Mouse (Mus musculus): Measurements from ENCODE around the gene Tanc1. TPM values are rescaled to one million over a fixed set of nuclear protein-coding genes. Genes with fewer than 3 reads are reported as not detected.
"Not testable (repeated sequence)": the region's sequence is repeated elsewhere in the genome, so short reads cannot be mapped to it uniquely, and the experiment has no call there.

Tanc1 gene
- total RNA-seq, 2 experiments from 2014 or later = 12.5 to 13.1 TPM

DNA sequence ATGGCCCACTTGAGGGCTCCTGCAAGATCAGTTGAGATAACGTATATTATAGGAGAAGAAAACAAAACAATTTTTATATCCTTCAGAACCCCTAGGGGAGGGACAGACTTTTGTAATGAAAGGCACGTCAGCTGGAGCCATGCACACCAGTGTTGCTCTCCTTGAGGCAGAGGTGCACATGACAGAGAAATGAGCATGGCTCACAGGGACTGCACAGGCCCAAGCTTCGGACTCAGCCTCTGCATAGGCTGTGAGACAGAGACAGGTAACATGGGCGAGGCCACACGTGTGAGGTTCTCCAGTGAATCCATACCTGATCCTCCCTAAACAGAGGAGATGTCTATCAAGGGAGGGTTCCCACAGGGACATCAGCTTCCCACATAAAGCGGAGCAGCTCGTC, 217.9 kb downstream of the Tanc1 start:
- no peak for DNase-seq (ENCODE audit: extremely low spot score in 1 of 2, low spot score in 2 of 2)
- intact Hi-C loops (cut with DNase I) = no loop called here

GRCm38 (mm10) chr2:59830151-59830550, 218.3 kb downstream of the Tanc1 start:
- DNase-seq (ENCODE audit: extremely low spot score in 1 of 2, low spot score in 2 of 2) = peak in 1 of 2 experiments; percentile 43
- intact Hi-C loops (cut with DNase I) = no loop called here

- no peak for DNase-seq (ENCODE audit: extremely low spot score in 1 of 2, low spot score in 2 of 2)
- intact Hi-C loops (cut with DNase I) = no loop called here
Measured at GRCm38 (mm10) chr2:59830940-59831339, 219.1 kb downstream of the Tanc1 start.

DNA sequence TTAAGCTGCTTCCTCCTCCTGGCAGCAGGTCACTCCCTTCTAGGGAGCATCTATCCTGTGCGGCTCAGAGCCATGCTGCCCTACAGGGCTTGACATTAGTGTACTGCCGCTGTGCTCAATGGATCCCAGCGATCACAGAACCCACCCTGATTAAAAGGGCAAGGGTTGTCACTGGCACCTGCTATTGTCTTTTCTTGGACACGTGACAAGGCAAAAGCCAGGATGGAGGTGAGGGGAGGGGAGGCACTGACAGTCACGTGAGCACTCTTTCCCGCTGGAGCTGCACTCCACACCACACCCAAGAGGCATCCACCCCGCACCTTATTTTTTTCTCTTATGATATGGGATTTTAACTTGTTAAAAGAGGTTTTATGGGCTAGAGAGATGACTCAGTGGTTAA, 220.0 kb downstream of the Tanc1 start:
- no peak for DNase-seq (ENCODE audit: extremely low spot score in 1 of 2, low spot score in 2 of 2)
- intact Hi-C loops (cut with DNase I) = no loop called here

- DNase-seq (ENCODE audit: extremely low spot score in 1 of 2, low spot score in 2 of 2) = peak in 1 of 2 experiments; percentile 77
- intact Hi-C loops (cut with DNase I) = no loop called here
Measured at GRCm38 (mm10) chr2:59838825-59839224, 227.0 kb downstream of the Tanc1 start.

GRCm38 (mm10) chr2:59839755-59840154, 227.9 kb downstream of the Tanc1 start:
- intact Hi-C loops (cut with DNase I) = no loop called here
- no peak for DNase-seq (ENCODE audit: extremely low spot score in 1 of 2, low spot score in 2 of 2)

DNA sequence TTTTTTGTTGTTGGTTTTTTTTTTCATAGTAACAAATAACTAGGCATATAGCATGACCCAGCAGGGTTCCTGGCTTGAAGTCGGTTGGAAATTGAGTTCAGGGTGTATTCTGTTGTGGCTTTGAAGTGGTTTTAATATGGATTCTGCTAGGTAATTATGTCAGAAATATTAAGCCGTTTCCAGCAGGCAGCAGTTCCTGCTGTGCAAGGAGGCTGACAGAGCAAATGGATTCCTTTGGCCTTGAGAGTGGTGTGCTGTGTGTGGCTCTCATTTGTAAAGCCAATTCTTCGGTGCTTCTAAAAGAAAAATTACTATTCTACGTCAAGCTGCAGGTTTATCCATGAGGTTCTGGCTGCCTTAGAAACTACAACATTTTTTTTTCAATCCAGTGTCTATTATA, 228.3 kb downstream of the Tanc1 start:
- intact Hi-C loops (cut with DNase I) = no loop called here
- DNase-seq (ENCODE audit: extremely low spot score in 1 of 2, low spot score in 2 of 2) = no peak

DNA sequence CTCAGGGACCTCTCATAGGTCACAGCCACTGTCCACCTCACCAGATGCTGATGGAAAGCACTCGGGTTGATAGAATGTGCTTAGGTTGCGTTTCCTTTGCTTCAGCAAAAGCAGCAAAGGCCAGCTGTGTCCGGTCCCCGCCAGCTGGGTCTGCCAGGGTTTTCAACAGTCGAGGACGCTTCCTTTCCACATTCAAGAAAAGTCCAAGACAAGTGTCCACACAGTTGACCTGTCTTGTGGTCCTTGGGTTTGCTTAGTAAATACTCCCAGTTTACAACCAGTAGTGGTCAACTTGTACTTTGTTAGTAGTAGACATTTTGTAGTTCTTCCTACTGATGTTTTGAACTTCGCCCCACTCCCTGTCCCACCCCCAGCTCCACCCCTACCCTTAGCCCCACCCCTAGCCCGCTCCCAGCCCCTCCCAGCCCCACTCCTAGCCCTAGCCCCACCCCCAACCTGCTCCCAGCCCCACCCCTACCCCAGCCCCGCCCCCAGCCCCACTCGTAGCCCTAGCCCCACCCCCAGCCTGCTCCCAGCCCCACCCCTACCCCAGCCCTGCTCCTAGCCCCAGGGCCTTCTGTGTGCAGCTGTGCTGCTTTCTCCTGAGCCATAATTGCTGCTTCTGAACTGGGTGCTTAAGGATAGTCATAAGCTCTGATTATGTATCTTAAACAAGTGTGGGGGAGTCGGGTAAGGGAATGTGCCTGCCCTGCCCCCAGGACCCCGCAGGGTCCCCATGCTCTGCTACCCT, 229.5 kb downstream of the Tanc1 start:
- intact Hi-C loops (cut with DNase I) = no loop called here
- DNase-seq (ENCODE audit: extremely low spot score in 1 of 2, low spot score in 2 of 2) = peak in 1 of 2 experiments; percentile 49

DNA sequence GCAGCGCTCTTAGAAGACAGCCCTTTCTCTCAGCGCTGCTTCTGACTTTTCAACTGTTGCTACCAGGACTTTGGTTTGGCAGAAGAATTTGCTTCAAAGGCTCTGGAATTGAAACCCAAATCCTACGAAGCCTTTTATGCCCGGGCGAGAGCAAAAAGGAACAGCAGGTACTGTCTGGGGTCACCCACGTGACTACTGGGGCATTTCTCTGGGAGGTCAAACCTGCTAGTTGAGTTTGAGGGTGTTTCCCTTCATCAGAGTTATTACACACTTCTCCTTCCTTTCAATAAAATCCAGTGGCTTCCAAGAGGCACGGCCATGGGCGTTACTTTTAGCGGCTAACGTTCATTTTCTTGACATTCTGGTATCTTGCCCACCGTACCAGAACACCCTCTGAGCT, 230.1 kb downstream of the Tanc1 start:
- intact Hi-C loops (cut with DNase I) = no loop called here
- no peak for DNase-seq (ENCODE audit: extremely low spot score in 1 of 2, low spot score in 2 of 2)

DNA sequence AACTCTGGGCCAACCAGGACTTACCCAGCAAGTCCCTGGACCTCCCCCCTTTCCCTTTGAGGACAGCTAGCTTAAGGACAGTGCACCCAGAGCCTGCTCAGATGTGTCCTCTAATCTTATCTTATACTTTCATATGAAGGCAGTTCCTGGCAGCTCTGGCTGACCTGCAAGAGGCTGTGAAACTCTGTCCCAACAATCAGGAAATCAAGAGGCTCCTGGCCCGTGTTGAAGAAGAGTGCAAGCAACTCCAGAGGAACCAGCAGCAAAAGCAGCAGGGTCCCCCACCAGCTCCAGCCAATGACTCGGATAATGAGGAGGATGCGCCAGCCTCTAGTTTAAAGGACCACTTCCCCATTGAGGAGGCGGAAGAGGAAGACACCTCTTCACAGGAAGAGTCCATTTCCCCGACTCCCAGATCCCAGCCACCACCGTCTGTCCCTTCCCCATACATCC, 230.7 kb downstream of the Tanc1 start:
- intact Hi-C loops (cut with DNase I) = no loop called here
- no peak for DNase-seq (ENCODE audit: extremely low spot score in 1 of 2, low spot score in 2 of 2)

- DNase-seq (ENCODE audit: extremely low spot score in 1 of 2, low spot score in 2 of 2) = no peak
- intact Hi-C loops (cut with DNase I) = no loop called here
Measured at GRCm38 (mm10) chr2:59843156-59843555, 231.3 kb downstream of the Tanc1 start.

DNA sequence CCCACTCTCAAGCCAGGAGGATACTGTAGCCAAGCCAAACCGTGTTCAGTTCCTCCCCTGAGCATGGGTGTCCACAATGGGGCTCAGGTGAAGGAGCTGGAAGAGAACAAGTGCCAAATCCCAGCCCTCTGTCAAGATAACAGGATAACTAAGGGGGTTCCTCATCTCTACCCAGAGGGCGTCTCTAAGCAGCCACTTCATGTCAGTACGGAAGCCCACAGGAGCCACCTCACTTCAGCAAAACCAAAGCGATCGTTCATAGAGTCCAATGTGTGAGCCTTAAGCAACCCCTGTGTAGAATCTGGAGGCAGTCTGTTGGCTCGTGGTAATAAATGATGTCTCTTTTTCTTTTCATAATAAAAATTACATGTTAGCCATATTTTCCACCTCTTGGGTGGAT, 232.0 kb downstream of the Tanc1 start:
- no peak for DNase-seq (ENCODE audit: extremely low spot score in 1 of 2, low spot score in 2 of 2)
- intact Hi-C loops (cut with DNase I) = no loop called here

DNA sequence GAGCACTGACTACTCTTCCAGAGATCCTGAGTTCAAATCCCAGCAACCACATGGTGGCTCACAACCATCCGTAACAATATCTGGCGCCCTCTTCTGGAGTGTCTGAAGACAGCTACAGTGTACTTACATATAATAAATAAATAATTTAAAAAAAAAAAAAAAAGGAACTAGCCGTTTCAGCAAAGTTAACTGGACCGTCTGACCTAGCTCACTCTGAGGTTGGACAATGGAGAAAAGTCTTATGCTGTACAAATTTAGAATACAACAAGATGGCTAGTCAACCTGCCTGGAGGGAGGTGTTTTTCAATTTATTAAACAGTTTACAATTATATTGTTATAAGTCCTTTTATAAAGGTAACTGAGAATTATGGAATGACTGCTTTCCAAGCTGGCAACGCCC, 240.0 kb downstream of the Tanc1 start:
- not testable (repeated sequence) for DNase-seq (ENCODE audit: extremely low spot score in 1 of 2, low spot score in 2 of 2)

DNA sequence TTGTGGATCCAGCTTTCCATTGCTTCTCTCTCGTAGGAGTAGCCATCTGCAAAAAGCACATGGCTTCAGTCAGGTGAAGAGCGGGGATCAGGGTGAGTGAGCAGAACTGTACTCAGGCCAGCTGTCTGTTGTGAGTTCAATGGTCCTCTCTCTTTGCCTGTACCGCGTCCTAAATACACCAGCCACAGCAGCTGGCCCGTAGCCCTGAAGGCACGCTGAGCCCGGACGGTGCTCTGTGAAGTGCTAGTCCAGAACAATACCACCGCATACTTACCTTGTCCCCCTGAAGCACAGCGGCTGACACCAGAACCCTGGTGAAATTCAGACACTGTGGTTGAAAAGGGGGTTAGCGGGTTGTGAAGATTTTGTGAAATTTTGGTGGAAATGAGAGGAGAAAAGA, 241.1 kb downstream of the Tanc1 start:
- intact Hi-C loops (cut with DNase I) = no loop called here
- DNase-seq (ENCODE audit: extremely low spot score in 1 of 2, low spot score in 2 of 2) = no peak

More for the DNA sequence above, 240.0 kb downstream of the Tanc1 start:
- intact Hi-C loops (cut with DNase I) = not testable (repeated sequence)

GRCm38 (mm10) chr2:59853543-59853942, 241.7 kb downstream of the Tanc1 start:
- intact Hi-C loops (cut with DNase I) = no loop called here
- DNase-seq (ENCODE audit: extremely low spot score in 1 of 2, low spot score in 2 of 2) = no peak

DNA sequence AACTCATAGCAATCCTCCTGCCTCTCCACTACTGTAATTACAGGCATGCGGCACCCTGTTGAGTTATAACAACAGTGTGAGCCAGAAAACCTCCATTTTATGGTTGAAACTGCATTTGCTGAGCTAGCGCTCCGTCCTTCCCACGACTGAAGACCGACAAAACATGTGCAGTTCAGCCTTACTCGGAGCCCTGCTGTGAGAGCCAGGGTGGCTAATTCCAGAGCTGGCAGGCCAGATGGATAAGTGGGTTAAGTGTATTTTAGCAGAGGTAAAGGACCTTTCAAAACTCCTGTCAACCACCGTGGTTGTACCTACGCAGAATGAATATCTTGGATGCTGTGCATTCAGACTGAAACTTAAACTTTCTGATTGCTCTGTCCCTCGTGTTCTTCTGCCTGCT, 242.5 kb downstream of the Tanc1 start:
- no peak for DNase-seq (ENCODE audit: extremely low spot score in 1 of 2, low spot score in 2 of 2)
- intact Hi-C loops (cut with DNase I) = no loop called here

DNA sequence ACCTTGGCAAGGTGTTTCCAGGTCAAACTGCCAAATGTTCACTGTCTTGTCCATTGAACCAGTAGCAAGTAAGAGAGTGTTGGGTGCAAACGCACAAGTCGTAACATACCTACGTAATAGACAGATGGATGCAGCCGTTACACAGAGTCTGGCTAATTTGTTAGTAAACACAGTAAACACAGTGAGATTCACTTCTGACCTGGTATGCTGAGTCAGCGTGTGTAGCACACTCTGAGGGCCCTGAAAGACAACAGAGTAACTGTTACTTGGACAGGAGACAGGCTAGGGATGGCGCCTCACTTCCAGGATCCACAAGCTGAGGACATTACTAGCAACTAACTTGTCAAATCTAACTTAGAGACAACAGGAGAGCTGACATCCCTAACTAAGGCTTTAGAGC, 250.8 kb downstream of the Tanc1 start:
- no peak for DNase-seq (ENCODE audit: extremely low spot score in 1 of 2, low spot score in 2 of 2)
- intact Hi-C loops (cut with DNase I) = no loop called here

GRCm38 (mm10) chr2:59870526-59870925, 258.7 kb downstream of the Tanc1 start:
- DNase-seq (ENCODE audit: extremely low spot score in 1 of 2, low spot score in 2 of 2) = no peak
- intact Hi-C loops (cut with DNase I) = no loop called here

DNA sequence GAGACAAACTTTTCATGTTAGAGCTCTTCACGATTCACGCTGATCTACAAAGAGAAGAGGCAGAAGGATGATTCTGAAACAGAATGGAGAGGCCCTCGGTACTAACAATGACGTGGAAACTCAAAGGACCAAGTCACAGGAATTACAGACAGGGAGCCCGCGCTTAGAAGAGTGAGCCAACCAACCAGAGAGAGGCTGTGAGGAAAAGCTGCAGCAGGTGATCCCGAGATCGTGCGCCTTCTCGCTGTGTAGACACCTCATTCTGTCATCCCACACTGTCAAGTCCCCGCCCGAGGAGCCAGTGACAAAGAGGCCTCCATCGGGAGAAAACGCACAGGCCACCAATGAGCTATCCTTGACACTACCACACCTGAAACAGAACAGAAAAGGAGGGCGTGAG, 264.6 kb downstream of the Tanc1 start:
- DNase-seq (ENCODE audit: extremely low spot score in 1 of 2, low spot score in 2 of 2) = no peak
- intact Hi-C loops (cut with DNase I) = no loop called here

GRCm38 (mm10) chr2:59877335-59877734, 265.5 kb downstream of the Tanc1 start:
- no peak for DNase-seq (ENCODE audit: extremely low spot score in 1 of 2, low spot score in 2 of 2)
- intact Hi-C loops (cut with DNase I) = no loop called here

GRCm38 (mm10) chr2:59878221-59878620, 266.4 kb downstream of the Tanc1 start:
- intact Hi-C loops (cut with DNase I) = no loop called here
- no peak for DNase-seq (ENCODE audit: extremely low spot score in 1 of 2, low spot score in 2 of 2)

All from left cerebral cortex, postnatal 10 days (tissue).